Mouse (Mus musculus): ENCODE measurements around the gene Prickle3.

Prickle3 gene

GRCm38 (mm10) chrX:7639536-7640325 is 17.3 kb upstream of the Prickle3 start:
- Histone ChIP-seq H3K27me3 (ENCODE audit: insufficient read depth, low read length) (peaks cover 34% of the 10 kb centered on the region), H3K36me3 (ENCODE audit: insufficient read depth, low read length) (no peaks in the 10 kb centered on the region), H3K4me3 (replicated peaks; ENCODE audit: low read length) (no peak overlapping the region), H3K4me1 (replicated peaks; ENCODE audit: low read depth, low read length) (peaks cover 32% of the 10 kb centered on the region), H3K9me3 (ENCODE audit: low read length) (no peaks in the 10 kb centered on the region)
- no peak for TF ChIP-seq POU5F1 (IDR thresholded peaks at IDR 0.05; ENCODE audit: borderline replicate concordance, low read length)
- TF ChIP-seq CTCF (conservative IDR thresholded peaks at IDR 0.05; ENCODE audit: low read length): no peak
- no peak for TF ChIP-seq NANOG (IDR thresholded peaks at IDR 0.05; ENCODE audit: borderline replicate concordance, low read length)

DNA sequence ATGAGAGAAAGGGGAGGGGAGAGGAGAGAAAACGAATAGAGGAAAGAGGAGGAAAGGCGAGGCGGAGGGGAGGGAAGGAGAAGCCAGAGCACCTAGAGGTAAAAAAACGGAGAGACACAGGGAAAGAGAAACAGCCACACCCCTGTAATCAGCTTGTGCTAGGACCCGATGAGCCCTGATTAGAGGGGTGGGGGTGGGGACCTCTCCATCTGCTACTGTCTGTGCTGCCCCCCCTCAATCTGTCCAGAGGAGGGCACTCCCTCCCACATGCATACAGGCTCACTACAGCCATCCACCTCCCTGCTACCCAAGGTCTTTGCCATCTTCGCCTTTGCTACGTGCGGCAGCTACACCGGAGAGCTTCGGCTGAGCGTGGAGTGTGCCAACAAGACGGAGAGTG is 16.3 kb upstream of the Prickle3 start:
- Histone ChIP-seq H3K9me3 (ENCODE audit: low read length) (no peaks in the 10 kb centered on the region), H3K4me3 (replicated peaks; ENCODE audit: low read length) (no peak overlapping the region), H3K27me3 (ENCODE audit: insufficient read depth, low read length) (peaks cover 34% of the 10 kb centered on the region), H3K36me3 (ENCODE audit: insufficient read depth, low read length) (no peaks in the 10 kb centered on the region), H3K4me1 (replicated peaks; ENCODE audit: low read depth, low read length) (peaks cover 36% of the 10 kb centered on the region)
- TF ChIP-seq NANOG (IDR thresholded peaks at IDR 0.05; ENCODE audit: borderline replicate concordance, low read length): no peak

GRCm38 (mm10) chrX:7645349-7645748 is 11.7 kb upstream of the Prickle3 start:
- Histone ChIP-seq H3K27me3 (ENCODE audit: insufficient read depth, low read length) (peaks cover 21% of the 10 kb centered on the region), H3K4me1 (replicated peaks; ENCODE audit: low read depth, low read length) (peaks cover 16% of the 10 kb centered on the region), H3K36me3 (ENCODE audit: insufficient read depth, low read length) (no peaks in the 10 kb centered on the region), H3K9me3 (ENCODE audit: low read length) (no peaks in the 10 kb centered on the region), H3K4me3 (replicated peaks; ENCODE audit: low read length) (no peak overlapping the region)
- TF ChIP-seq POU5F1 (IDR thresholded peaks at IDR 0.05; ENCODE audit: borderline replicate concordance, low read length) (no peak), NANOG (IDR thresholded peaks at IDR 0.05; ENCODE audit: borderline replicate concordance, low read length) (no peak), CTCF (conservative IDR thresholded peaks at IDR 0.05; ENCODE audit: low read length) (peak; percentile 44)

DNA sequence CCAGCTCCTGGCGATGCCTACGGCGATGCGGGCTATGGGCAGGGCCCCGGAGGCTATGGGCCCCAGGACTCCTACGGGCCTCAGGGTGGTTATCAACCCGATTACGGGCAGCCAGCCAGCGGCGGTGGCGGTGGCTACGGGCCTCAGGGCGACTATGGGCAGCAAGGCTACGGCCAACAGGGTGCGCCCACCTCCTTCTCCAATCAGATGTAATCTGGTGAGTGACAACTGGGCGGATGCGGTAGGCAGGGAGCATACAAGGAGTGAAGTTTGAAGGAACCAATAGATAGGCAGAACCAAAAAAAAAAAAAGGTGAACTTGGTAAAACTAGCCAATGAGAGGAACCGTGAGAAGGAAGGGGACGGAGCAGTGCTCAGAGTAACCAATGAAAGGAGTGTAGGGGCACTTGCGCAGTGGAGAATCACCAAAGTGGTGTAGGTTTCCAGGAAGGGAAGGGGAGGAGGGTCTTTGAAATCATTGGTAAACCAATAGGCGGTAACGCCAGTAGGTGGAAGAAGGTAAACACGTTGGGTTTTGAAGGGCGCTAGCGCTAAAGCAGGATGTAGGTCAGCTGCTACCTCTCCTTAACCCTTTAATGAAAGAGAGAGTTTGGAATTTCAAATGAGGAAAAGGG is 8.3 kb upstream of the Prickle3 start:
- H3K36me3 ChIP-seq (ENCODE audit: insufficient read depth, low read length): no peaks in the 10 kb centered on the region
- no peaks in the 10 kb centered on the region for H3K9me3 ChIP-seq (ENCODE audit: low read length)
- no peak for TF ChIP-seq NANOG (IDR thresholded peaks at IDR 0.05; ENCODE audit: borderline replicate concordance, low read length)
- TF ChIP-seq POU5F1 (IDR thresholded peaks at IDR 0.05; ENCODE audit: borderline replicate concordance, low read length): no peak
- TF ChIP-seq CTCF (conservative IDR thresholded peaks at IDR 0.05; ENCODE audit: low read length): no peak
- H3K4me1 ChIP-seq (replicated peaks; ENCODE audit: low read depth, low read length): peaks cover 31% of the 10 kb centered on the region
- H3K27me3 ChIP-seq (ENCODE audit: insufficient read depth, low read length): 0 out of 2 replicates have a peak, but pooled peaks cover 5% of the 10 kb centered on the region
- peak overlapping the region; percentile 80 for H3K4me3 ChIP-seq (replicated peaks; ENCODE audit: low read length)

DNA sequence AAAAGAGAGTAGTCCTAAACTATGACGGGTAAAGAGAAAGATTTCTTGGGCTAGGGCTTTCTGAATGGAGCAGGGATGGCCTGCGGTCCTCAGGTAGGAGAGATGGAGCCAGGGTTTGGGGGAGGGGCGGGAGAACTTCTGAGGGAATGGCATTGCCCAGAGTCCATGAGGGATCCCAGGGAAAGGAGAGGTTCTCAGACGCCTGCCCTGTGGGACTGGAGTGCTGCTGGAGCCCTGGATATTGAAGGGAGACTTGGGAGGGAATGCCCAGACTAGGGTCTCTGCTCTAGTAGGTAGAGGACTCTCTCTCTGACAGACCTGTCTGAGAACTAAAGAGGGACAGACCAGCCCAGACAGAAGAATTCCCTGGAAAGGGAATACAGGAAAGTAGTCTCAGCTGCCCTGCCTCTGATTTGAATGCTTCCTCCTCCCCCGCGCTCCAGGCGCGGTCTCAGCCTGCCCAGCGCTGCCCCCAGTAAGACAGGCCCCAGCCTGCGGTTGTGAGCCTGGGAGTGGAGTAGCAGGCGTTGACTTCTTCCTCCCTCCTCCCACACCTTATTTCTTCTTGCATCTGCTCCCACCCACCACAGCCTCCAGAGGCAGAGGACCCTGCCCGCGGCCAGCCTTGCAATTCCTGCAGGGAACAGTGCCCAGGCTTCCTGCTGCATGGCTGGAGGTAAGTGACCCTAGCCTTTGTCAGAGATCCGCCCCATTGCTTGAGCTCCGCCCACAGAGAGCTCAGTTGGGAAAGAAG is 1.1 kb downstream of the Prickle3 start:
- Histone ChIP-seq H3K4me1 (replicated peaks; ENCODE audit: low read depth, low read length) (peaks cover 25% of the 10 kb centered on the region), H3K4me3 (replicated peaks; ENCODE audit: low read length) (peak overlapping the region; percentile 69), H3K36me3 (ENCODE audit: insufficient read depth, low read length) (peaks cover under 1% of the 10 kb centered on the region; the same call in 1 of the 2 replicates), H3K9me3 (ENCODE audit: low read length) (no peaks in the 10 kb centered on the region), H3K27me3 (ENCODE audit: insufficient read depth, low read length) (no peaks in the 10 kb centered on the region)
- TF ChIP-seq CTCF (conservative IDR thresholded peaks at IDR 0.05; ENCODE audit: low read length) (no peak), POU5F1 (IDR thresholded peaks at IDR 0.05; ENCODE audit: borderline replicate concordance, low read length) (no peak), NANOG (IDR thresholded peaks at IDR 0.05; ENCODE audit: borderline replicate concordance, low read length) (no peak)

- Histone ChIP-seq H3K36me3 (ENCODE audit: insufficient read depth, low read length) (peaks cover 3% of the 10 kb centered on the region; the same call in 1 of the 2 replicates), H3K9me3 (ENCODE audit: low read length) (no peaks in the 10 kb centered on the region), H3K27me3 (ENCODE audit: insufficient read depth, low read length) (no peaks in the 10 kb centered on the region), H3K4me3 (replicated peaks; ENCODE audit: low read length) (peak overlapping the region; percentile 69), H3K4me1 (replicated peaks; ENCODE audit: low read depth, low read length) (peaks cover 22% of the 10 kb centered on the region)
- TF ChIP-seq NANOG (IDR thresholded peaks at IDR 0.05; ENCODE audit: borderline replicate concordance, low read length): no peak
- TF ChIP-seq CTCF (conservative IDR thresholded peaks at IDR 0.05; ENCODE audit: low read length): no peak
- TF ChIP-seq POU5F1 (IDR thresholded peaks at IDR 0.05; ENCODE audit: borderline replicate concordance, low read length): no peak
Observed at GRCm38 (mm10) chrX:7658785-7659589, 1.9 kb downstream of the Prickle3 start.

GRCm38 (mm10) chrX:7661086-7661485 is 4.0 kb downstream of the Prickle3 start:
- H3K4me1 ChIP-seq (replicated peaks; ENCODE audit: low read depth, low read length): peaks cover 38% of the 10 kb centered on the region
- no peaks in the 10 kb centered on the region for H3K27me3 ChIP-seq (ENCODE audit: insufficient read depth, low read length)
- TF ChIP-seq CTCF (conservative IDR thresholded peaks at IDR 0.05; ENCODE audit: low read length): no peak
- TF ChIP-seq NANOG (IDR thresholded peaks at IDR 0.05; ENCODE audit: borderline replicate concordance, low read length): no peak
- no peak for TF ChIP-seq POU5F1 (IDR thresholded peaks at IDR 0.05; ENCODE audit: borderline replicate concordance, low read length)
- peaks cover 3% of the 10 kb centered on the region; the same call in 1 of the 2 replicates for H3K36me3 ChIP-seq (ENCODE audit: insufficient read depth, low read length)
- no peak overlapping the region for H3K4me3 ChIP-seq (replicated peaks; ENCODE audit: low read length)
- no peaks in the 10 kb centered on the region for H3K9me3 ChIP-seq (ENCODE audit: low read length)

Data from E14TG2a.4 (cell line).